Mouse (Mus musculus): Measurements from ENCODE around the gene Cacna1i. TPM values are rescaled to one million over a fixed set of nuclear protein-coding genes. Genes with fewer than 3 reads are reported as not detected.

Cacna1i gene
- polyA plus RNA-seq, 1 experiment from 2014 or later = 0.08 TPM

DNA sequence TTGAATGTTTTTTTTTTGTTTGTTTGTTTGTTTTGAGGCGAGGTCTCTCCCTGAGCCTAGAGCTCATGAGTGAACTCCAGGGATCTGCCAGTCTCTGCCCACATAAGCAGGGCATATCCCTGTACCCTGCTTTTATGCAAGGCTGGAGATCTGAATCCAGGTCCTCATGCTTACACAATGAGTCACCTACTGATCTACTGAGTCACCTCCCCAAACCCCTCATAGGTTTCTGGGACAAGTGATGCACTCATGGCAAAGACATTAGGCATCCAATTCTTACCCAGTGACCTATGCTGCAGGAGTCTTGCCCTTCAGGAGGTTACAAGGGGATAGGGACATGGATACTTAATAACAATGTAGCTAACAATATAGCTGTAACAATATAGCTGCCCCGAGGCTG, 100.1 kb downstream of the Cacna1i start:
- Histone ChIP-seq H3K27ac (replicated peaks) (no peak overlapping the region), H3K4me1 (no peaks in the 10 kb centered on the region), H3K4me3 (no peak overlapping the region), H3K4me2 (replicated peaks) (no peak overlapping the region), H3K9ac (replicated peaks) (no peak overlapping the region), H3K27me3 (no peaks in the 10 kb centered on the region), H3K36me3 (no peaks in the 10 kb centered on the region), H3K9me3 (no peaks in the 10 kb centered on the region)
- 78% methylated on average over 2 of the region's 2 CpGs for WGBS
- ATAC-seq (ENCODE audit: low FRiP score, low read depth) = no peak

DNA sequence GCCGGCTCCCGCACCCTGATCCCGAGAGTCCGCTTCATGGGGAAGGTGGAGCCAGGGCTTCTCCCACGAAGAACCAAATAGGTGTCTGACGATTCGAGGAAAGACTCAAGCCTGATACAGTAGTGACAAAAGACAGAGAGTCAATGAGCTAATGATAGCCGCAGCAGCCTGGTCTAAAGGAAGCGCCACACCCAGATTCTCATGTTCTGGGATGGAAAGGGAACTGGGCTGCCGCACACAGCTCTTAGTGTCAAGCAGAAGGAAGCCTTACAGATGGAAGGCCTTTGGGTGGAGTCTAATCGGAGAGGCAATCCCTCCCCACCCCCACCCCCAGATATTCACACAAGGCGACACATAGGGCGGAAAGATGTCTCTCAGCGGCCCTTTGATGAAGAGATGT, 104.8 kb downstream of the Cacna1i start:
- Histone ChIP-seq H3K27me3 (no peaks in the 10 kb centered on the region), H3K36me3 (no peaks in the 10 kb centered on the region), H3K4me3 (no peak overlapping the region), H3K4me2 (replicated peaks) (no peak overlapping the region), H3K9me3 (no peaks in the 10 kb centered on the region), H3K27ac (replicated peaks) (no peak overlapping the region), H3K4me1 (no peaks in the 10 kb centered on the region), H3K9ac (replicated peaks) (no peak overlapping the region)
- WGBS = 84% methylated on average over 14 of the region's 14 CpGs
- ATAC-seq (ENCODE audit: low FRiP score, low read depth) = no peak

DNA sequence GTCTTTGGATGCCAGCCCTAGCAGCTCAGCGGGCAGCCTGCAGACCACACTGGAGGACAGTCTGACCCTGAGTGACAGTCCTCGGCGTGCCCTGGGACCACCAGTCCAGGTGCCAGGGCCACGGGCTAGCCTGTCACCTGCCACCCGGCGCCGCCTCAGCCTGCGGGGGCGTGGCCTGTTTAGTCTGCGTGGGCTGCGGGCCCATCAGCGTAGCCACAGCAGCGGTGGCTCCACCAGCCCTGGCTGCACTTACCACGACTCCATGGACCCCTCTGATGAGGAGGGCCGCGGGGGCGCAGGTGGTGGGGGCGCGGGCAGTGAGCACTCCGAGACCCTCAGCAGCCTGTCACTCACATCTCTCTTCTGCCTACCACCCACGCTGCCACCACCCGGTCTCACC, 108.0 kb downstream of the Cacna1i start:
- no peaks in the 10 kb centered on the region for H3K27me3 ChIP-seq
- ATAC-seq (ENCODE audit: low FRiP score, low read depth) = no peak
- H3K27ac ChIP-seq (replicated peaks) = no peak overlapping the region
- H3K9ac ChIP-seq (replicated peaks) = no peak overlapping the region
- no peaks in the 10 kb centered on the region for H3K4me1 ChIP-seq
- H3K4me2 ChIP-seq (replicated peaks) = no peak overlapping the region
- H3K36me3 ChIP-seq = no peaks in the 10 kb centered on the region
- H3K4me3 ChIP-seq = no peak overlapping the region
- WGBS = 73% methylated on average over 22 of the region's 22 CpGs
- H3K9me3 ChIP-seq = no peaks in the 10 kb centered on the region

DNA sequence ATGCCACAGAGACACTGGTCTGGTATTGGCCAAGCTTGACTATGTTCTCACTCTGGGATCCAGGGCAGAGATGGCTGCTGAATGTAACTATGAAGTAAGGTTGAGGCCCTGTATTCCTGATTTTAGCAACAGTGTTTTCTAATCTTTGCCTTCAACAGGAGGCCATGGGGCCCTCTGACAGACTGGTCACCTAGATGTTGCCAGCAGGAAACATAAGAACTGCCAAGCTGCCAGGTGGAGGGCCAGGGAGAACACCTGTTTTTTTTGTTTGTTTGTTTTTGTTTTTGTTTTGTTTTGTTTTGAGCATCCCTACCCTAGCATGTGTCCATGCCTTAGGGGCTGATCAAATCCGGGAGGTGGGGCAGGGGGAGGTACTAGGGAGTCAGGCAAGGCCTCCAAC, 112.4 kb downstream of the Cacna1i start:
- Histone ChIP-seq H3K4me1 (peaks cover 13% of the 10 kb centered on the region), H3K4me2 (replicated peaks) (no peak overlapping the region), H3K27me3 (no peaks in the 10 kb centered on the region), H3K9ac (replicated peaks) (no peak overlapping the region), H3K4me3 (no peak overlapping the region), H3K27ac (replicated peaks) (no peak overlapping the region), H3K9me3 (no peaks in the 10 kb centered on the region), H3K36me3 (no peaks in the 10 kb centered on the region)
- WGBS = 85% methylated on average over 1 of the region's 1 CpGs
- no peak for ATAC-seq (ENCODE audit: low FRiP score, low read depth)

DNA sequence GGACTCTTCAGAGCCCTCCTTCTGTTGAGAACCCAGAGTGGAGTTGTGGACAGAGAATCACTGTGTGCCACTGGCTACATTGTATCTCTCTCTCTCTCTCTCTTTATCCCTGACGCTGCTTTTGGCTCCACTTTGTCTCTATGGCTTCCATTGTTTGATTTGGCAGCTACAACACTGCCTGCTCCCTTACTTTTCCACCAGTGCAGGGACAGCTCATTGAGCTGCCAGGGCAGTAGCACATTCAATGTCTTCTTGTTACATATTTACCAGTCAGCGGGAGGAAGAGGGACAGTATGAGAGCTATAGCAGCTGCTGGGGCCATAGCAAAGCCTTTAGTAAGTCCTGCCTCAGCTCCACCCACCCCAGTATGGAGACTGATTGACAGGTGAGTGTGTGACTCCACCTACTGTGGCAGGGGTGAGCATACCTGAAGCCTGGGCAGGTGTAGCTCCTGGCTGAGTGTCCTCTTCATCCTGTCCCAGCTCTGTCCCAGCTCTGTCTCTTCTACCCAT, 114.4 kb downstream of the Cacna1i start:
- WGBS = 53% methylated on average over 2 of the region's 2 CpGs
- H3K4me3 ChIP-seq = no peak overlapping the region
- no peak overlapping the region for H3K9ac ChIP-seq (replicated peaks)
- no peaks in the 10 kb centered on the region for H3K27me3 ChIP-seq
- ATAC-seq (ENCODE audit: low FRiP score, low read depth) = peak; percentile 49; the same call in 1 of the 2 replicates
- H3K27ac ChIP-seq (replicated peaks) = peak overlapping the region; percentile 11; the same call in 1 of the 2 replicates
- no peak overlapping the region for H3K4me2 ChIP-seq (replicated peaks)
- peaks cover 13% of the 10 kb centered on the region for H3K4me1 ChIP-seq
- H3K9me3 ChIP-seq = no peaks in the 10 kb centered on the region
- H3K36me3 ChIP-seq = no peaks in the 10 kb centered on the region

DNA sequence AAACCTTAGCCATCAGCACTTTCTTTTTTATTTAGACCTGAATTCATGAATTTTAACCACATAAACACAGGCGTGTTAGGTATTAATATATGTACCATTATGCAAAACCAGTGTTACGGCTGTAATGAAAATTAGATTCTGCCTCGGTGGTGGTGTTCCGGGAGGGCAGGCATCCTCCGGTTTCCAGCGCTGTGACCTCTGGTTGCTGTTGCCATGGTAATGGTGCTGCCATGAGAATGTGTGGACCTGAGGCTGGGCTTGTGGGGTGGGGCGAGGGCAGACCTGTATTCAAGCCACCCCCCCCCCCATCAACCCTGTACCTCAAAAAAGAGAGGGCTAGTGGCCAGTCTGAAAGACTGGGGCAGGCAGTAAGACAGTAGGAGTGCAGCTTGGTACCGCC, 114.9 kb downstream of the Cacna1i start:
- H3K27ac ChIP-seq (replicated peaks) = no peak overlapping the region
- 37% methylated on average over 8 of the region's 8 CpGs for WGBS
- H3K36me3 ChIP-seq = no peaks in the 10 kb centered on the region
- H3K27me3 ChIP-seq = no peaks in the 10 kb centered on the region
- H3K4me2 ChIP-seq (replicated peaks) = no peak overlapping the region
- H3K9ac ChIP-seq (replicated peaks) = no peak overlapping the region
- ATAC-seq (ENCODE audit: low FRiP score, low read depth) = no peak
- H3K9me3 ChIP-seq = no peaks in the 10 kb centered on the region
- H3K4me1 ChIP-seq = peaks cover 13% of the 10 kb centered on the region
- H3K4me3 ChIP-seq = no peak overlapping the region

DNA sequence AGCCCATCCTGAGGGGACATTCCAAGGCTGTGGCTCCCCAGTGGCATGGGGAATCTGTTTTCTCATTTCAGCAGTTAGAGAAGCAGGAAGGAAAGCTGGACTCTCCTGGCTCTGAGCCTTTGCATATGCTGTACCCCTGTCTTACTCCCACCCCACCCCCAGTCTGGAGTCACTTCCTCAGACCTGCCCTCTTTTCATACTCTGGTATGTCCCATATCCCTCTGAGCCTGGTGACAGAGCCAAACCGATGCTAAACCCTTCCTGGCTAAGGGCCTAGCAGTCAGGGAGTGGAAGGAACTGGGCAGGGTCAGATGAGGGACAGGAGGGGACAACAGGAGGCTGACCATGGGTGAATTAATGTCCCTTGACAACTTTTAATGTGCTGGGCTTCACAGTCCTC, 120.8 kb downstream of the Cacna1i start:
- Histone ChIP-seq H3K36me3 (no peaks in the 10 kb centered on the region), H3K27ac (replicated peaks) (no peak overlapping the region), H3K4me3 (no peak overlapping the region), H3K9me3 (no peaks in the 10 kb centered on the region), H3K9ac (replicated peaks) (no peak overlapping the region), H3K4me2 (replicated peaks) (no peak overlapping the region), H3K4me1 (no peaks in the 10 kb centered on the region), H3K27me3 (peaks cover 4% of the 10 kb centered on the region; the same call in 1 of the 2 replicates)
- 40% methylated on average over 1 of the region's 1 CpGs for WGBS
- no peak for ATAC-seq (ENCODE audit: low FRiP score, low read depth)

DNA sequence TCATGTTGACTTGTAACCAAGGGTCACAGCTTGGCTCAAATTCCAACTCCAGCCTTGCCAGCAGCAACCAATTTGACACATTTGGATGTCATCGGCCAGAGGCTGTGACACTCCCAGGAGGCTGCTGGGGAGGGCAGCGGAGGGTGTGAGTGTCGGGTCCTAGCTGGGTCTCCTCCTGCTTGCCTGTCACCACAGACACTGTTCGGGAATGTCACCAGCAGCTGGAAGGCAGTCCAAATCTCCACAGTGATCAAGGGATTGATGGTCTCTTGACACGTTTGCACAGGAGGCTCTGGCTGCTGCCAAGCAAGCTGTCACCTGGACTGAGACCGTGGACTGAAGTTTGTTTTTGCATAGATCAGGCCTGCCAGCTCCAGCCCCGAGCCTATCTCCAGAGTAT, 123.6 kb downstream of the Cacna1i start:
- ATAC-seq (ENCODE audit: low FRiP score, low read depth) = no peak
- Histone ChIP-seq H3K4me1 (no peaks in the 10 kb centered on the region), H3K9ac (replicated peaks) (no peak overlapping the region), H3K27me3 (peaks cover 4% of the 10 kb centered on the region; the same call in 1 of the 2 replicates), H3K36me3 (no peaks in the 10 kb centered on the region), H3K9me3 (no peaks in the 10 kb centered on the region), H3K27ac (replicated peaks) (no peak overlapping the region), H3K4me2 (replicated peaks) (no peak overlapping the region), H3K4me3 (no peak overlapping the region)
- 81% methylated on average over 7 of the region's 7 CpGs for WGBS

DNA sequence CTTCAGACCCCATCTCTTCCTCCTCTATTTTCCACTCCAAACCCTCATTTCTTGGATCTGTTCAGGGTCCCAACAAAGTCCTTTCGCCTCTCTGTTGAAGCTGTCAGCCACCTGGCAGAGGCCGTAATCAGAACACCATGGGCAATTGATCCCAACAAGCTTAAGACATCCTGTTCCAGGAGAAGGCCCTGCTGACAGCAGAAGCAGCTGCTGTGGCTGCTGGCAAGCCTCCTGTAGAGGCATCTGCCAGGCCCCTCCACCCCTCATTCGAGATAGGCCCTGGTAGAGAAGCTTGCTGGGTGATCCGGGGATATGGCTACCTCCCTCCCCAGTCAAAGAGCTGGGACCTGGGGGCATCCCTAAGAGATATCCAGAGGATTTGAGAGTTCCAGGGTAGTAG, 126.0 kb downstream of the Cacna1i start:
- Histone ChIP-seq H3K9me3 (no peaks in the 10 kb centered on the region), H3K27ac (replicated peaks) (no peak overlapping the region), H3K36me3 (no peaks in the 10 kb centered on the region), H3K4me1 (no peaks in the 10 kb centered on the region), H3K4me2 (replicated peaks) (no peak overlapping the region), H3K27me3 (peaks cover 4% of the 10 kb centered on the region; the same call in 1 of the 2 replicates), H3K4me3 (no peak overlapping the region), H3K9ac (replicated peaks) (no peak overlapping the region)
- ATAC-seq (ENCODE audit: low FRiP score, low read depth) = no peak
- 88% methylated on average over 4 of the region's 4 CpGs for WGBS

DNA sequence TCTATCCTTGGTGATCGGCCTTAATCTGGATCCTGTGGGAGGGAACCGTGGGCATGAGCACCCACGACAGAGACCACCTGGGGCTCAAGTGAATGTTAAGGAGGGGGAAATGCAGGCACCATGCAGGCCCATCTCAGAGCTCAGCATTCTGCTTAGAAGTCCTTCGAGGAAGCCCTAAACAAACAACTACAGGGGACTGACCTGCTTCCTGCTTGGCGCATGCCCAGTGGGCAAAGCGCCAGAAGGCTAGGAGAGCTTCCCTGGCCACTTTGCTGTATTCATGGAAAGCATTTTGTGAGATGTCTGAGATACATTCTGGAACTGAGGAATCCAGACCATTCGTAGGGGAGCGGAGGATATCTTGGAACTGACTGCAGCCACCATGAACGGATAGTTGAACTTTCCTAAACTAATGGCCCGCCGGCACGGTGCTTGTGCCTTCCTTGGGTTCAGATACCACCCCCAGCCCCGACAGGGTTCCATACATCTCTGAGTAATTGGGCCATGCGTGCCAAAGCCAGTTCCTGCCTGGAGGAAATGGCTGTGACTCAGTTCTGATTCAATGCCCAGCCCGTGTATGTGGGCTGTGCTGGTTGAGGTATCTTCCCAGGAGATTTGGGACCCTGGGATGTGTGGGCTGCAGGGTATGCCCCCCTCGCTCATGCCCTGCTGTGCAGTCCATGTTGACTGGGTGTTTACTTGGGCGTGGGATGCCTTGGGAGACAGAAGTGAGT, 127.1 kb downstream of the Cacna1i start:
- H3K4me3 ChIP-seq = no peak overlapping the region
- no peak overlapping the region for H3K9ac ChIP-seq (replicated peaks)
- WGBS = 90% methylated on average over 17 of the region's 17 CpGs
- H3K27me3 ChIP-seq = no peaks in the 10 kb centered on the region
- H3K4me1 ChIP-seq = no peaks in the 10 kb centered on the region
- no peak for ATAC-seq (ENCODE audit: low FRiP score, low read depth)
- no peak overlapping the region for H3K4me2 ChIP-seq (replicated peaks)
- no peaks in the 10 kb centered on the region for H3K9me3 ChIP-seq
- no peaks in the 10 kb centered on the region for H3K36me3 ChIP-seq
- no peak overlapping the region for H3K27ac ChIP-seq (replicated peaks)

DNA sequence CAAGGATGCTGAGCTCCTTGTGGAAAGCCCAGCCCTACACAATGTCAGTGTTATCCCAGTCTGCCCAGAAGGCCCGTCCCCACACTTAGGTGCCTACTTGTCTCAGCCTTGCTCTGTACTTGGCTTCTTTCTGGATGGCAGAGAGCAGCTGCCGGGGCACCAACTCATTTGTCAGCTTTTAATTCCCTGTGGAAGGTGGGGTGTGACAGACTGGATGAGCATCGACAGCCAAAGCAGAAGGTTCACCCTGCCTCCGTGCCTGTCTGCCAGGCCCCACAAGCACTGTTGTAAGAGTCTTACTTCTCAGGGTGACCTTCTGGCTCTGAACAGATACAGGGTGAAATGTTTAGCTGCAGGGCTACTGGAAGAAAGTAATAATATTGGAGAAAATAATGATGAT, 128.1 kb downstream of the Cacna1i start:
- Histone ChIP-seq H3K36me3 (no peaks in the 10 kb centered on the region), H3K9ac (replicated peaks) (no peak overlapping the region), H3K4me2 (replicated peaks) (no peak overlapping the region), H3K27me3 (no peaks in the 10 kb centered on the region), H3K4me3 (no peak overlapping the region), H3K4me1 (no peaks in the 10 kb centered on the region), H3K9me3 (no peaks in the 10 kb centered on the region), H3K27ac (replicated peaks) (no peak overlapping the region)
- no peak for ATAC-seq (ENCODE audit: low FRiP score, low read depth)
- 80% methylated on average over 4 of the region's 4 CpGs for WGBS

DNA sequence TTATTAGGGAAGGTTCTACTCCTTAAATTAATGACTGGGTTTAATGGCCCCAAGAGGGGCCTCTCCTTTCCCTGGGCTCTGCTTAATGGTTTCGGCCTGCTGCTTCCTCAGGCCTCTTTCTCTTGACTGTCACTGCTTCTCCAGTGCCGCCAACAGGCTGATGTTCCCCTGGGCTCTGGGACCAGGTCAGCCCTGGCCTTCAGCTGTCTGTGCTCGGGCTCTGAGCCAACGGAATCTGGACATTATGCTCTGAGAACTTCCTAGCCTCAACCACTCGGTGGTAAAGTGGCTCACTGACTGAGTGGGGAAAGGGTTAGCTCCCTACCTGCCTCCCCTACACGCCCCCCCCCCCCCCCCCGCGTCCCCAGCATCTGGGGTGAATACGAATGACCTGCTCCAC, 130.0 kb downstream of the Cacna1i start:
- Histone ChIP-seq H3K27ac (replicated peaks) (no peak overlapping the region), H3K4me3 (no peak overlapping the region), H3K9me3 (no peaks in the 10 kb centered on the region), H3K4me2 (replicated peaks) (no peak overlapping the region), H3K36me3 (no peaks in the 10 kb centered on the region), H3K4me1 (no peaks in the 10 kb centered on the region), H3K9ac (replicated peaks) (no peak overlapping the region), H3K27me3 (no peaks in the 10 kb centered on the region)
- WGBS = 74% methylated on average over 8 of the region's 9 CpGs
- no peak for ATAC-seq (ENCODE audit: low FRiP score, low read depth)

DNA sequence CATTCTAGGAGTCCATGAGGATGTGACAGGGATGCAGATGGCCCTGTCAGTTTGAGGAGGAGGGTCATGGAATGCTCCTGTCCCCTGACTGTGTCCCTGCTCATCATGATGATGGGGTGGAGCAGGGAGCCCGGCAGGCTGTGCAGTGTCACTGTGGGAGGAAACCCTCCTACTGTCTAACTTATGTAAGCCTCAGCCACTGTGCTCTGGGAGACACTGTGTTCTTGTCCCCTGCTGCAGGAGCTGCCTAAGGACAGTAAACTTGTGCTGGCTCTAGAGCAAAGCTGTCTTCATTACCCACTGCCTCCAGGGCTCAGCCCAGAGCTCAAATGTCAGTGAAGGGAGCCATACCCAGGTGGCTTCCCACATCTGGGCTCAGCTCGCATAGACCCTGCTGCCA, 131.1 kb downstream of the Cacna1i start:
- H3K9me3 ChIP-seq = no peaks in the 10 kb centered on the region
- no peak for ATAC-seq (ENCODE audit: low FRiP score, low read depth)
- no peaks in the 10 kb centered on the region for H3K36me3 ChIP-seq
- H3K9ac ChIP-seq (replicated peaks) = no peak overlapping the region
- H3K4me2 ChIP-seq (replicated peaks) = no peak overlapping the region
- no peak overlapping the region for H3K27ac ChIP-seq (replicated peaks)
- WGBS = 78% methylated on average over 2 of the region's 2 CpGs
- no peak overlapping the region for H3K4me3 ChIP-seq
- H3K27me3 ChIP-seq = no peaks in the 10 kb centered on the region
- H3K4me1 ChIP-seq = no peaks in the 10 kb centered on the region
